Mouse (Mus musculus): ENCODE results near the gene Gm10135.

- TF ChIP-seq CTCF (IDR thresholded peaks at IDR 0.05; ENCODE audit: control insufficient read depth, insufficient read depth, insufficient replicate concordance, low read depth, low read length) (no peak), POLR2A (IDR thresholded peaks at IDR 0.05; ENCODE audit: control insufficient read depth, low read depth, low read length) (no peak)
Observed at GRCm38 (mm10) chr5:72989756-72990155, 15.3 kb upstream of the Gm10135 start.

Measured in testis, adult 2 months (tissue).